Mouse (Mus musculus): Measurements from ENCODE around the gene Atp2c2.

Gene Atp2c2

GRCm38 (mm10) chr8:119787341-119787740 lies 87.5 kb downstream of the Atp2c2 start:
- DNase-seq: no peak

DNA sequence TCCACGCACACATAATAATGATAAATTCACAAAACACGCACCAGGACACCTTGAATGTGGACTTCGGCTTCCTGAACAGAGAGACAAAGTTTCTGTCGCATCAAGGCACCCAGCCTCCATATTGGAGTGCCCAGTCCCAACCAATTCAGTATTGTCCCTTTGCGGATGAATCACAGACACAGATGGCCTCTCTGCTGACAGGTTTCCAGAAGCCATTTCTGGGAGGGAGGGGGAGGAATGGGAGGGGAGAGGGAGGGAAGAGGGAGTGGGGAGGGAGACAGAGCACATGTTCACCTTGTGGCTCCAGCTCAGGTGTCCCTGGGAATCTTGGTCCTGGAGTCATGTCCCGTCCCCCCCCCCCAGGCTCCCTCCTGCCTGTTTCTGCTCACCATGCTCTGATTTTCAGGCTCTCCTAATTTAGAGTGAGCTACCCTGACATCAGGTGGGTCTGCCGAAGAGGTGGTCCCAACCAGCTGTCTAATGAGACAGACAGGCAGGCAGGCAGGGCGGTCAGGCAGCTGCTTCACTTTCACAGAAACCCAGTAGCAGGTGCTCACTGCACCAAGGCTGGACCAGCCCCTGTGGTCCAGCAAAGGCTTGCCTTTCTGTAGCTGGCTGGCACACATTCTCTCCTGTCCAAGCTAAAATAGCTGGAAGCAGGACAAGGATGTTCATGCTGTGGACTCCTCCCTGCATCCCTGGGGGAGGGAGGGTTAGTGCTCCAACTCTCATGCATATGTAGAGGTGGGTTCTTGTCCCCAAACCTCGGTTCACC lies 89.0 kb downstream of the Atp2c2 start:
- no peak for DNase-seq

DNA sequence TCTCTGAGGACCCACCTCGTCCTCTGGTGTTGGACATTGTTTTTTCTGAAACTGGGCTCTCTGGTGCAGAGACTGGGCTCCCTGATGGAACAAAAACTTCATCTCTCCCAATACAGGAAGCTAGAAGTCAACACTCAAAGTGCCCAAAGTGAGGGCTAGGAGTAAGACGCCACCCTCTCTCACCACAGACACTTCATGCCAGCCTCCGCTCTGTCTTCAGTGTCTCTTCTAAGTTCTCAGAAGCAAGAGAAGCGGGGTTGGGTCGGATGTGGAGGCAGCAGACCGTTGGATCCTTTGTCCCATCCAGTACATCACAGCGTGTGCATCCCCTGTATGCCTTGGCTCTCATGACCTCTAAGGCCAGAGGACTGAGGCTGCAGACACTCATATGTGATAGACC lies 89.8 kb downstream of the Atp2c2 start:
- no peak for DNase-seq

- DNase-seq: peak; percentile 52
Observed at GRCm38 (mm10) chr8:119791804-119792704, 92.2 kb downstream of the Atp2c2 start.

DNA sequence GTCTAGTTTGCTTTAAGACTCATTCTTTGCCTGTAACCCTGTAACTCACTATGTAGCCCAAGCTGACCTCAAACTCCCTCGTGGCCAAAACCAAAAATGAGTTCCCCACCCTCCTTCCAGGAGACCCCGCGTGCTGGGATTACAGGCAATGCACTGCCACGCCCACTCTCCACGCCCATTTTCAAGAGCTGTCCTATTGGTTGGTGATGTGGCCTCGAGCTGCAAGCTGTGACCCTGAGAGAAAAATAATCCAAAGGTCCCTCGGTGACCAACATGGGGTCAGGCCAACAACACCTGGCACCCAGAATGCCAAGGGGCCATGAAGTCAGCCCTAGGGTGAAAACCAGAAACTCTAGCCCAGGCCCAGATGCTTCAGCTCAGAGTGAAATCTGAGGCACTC lies 94.9 kb downstream of the Atp2c2 start:
- no peak for DNase-seq

DNA sequence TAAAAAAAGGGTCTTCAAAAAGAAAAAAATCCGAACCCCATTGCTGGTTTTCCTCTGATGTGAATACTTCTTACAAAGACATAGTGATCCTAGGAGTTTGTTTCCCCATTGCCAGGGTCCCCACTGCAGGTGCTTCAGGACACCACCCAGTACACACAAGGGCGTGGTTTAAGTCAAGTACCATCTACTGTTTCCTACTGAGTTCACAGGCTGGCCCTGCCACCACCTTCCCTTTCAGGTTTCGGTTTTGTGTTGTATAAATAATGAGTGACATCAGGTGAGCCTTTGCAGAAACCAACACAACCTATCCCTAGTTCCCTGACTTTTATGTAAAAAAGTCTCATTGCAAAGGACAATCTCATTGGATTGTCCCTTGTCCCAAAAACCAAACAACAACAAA lies 95.8 kb downstream of the Atp2c2 start:
- DNase-seq: no peak

GRCm38 (mm10) chr8:119798170-119798964 lies 98.6 kb downstream of the Atp2c2 start:
- DNase-seq: peak; percentile 90

DNA sequence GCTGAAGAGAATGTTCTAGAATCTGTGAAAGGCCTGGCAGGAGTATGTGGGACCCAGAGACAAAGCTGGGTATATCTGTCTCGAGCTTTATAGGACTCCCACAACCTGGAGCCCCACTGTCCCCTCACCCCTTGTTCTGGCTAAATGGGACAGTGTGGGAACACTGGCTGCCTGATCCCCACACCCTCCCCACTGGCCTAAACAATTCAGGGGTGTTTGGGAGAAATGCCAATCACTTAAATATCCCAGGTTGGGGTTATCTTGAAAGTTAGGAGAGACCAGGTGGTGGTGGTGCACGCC lies 99.1 kb downstream of the Atp2c2 start:
- DNase-seq: no peak

DNA sequence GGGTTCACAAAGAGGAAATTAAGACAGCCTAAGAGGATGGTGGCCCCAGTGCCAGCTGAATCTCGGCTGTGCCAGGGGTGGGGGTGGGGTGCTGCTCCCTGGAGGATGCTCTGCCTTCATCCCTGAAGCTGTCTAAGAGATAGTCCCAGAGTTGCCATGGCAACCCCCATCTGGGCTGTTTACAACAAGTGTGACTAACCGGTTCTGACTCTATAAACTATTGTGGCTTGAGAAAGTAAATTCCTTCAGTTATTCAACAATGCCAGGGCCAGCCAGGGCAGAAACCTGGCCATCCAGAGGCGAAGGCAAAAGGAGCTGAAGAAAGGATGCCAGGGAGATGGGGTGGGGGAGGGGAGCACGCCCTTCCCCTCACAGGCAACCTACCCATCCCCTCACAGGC lies 101.4 kb downstream of the Atp2c2 start:
- peak; percentile 80 for DNase-seq

- no peak for DNase-seq
Observed at GRCm38 (mm10) chr8:119802592-119802991, 102.8 kb downstream of the Atp2c2 start.

GRCm38 (mm10) chr8:119805275-119805674 lies 105.5 kb downstream of the Atp2c2 start:
- no peak for DNase-seq

GRCm38 (mm10) chr8:119806422-119807263 lies 106.8 kb downstream of the Atp2c2 start:
- peak; percentile 83 for DNase-seq
